Mouse (Mus musculus): ENCODE results near the gene Sec14l3.

DNA sequence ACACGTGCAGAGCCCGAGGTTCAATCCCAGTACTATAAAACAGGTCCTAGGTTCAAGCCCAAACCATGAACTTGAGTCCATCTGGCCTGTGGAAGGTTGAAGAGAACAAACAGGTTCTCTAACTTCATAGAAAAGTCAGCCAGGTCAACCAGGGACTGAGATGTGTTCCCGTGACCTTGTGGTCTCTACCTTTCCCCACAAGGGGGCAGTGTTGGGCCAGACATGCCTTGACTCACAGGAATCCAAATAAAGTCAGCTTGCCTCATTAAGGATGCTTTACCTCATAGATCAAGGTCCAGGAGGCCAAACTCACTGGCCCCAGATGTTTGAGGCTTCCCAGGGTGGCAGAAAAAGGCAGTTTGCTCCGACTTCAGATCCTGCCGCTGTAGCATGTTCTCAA is 11.1 kb upstream of the Sec14l3 start:
- TF ChIP-seq POLR2A (IDR thresholded peaks at IDR 0.05; ENCODE audit: low read depth, low read length) (no peak), CTCF (IDR thresholded peaks at IDR 0.05; ENCODE audit: extremely low read depth, insufficient read depth, insufficient read length, insufficient replicate concordance) (peak; percentile 73; the same call in 1 of the 2 replicates)

All from spleen, adult 2 months (tissue).